Mouse (Mus musculus) MEL (cell line): ENCODE results near the gene 4930442H23Rik.

Experiments used
- NRF1 ChIP-seq: IDR thresholded peaks from 2 replicates; pipeline ENCODE4 v1.6.1; 2014; ENCODE audit warnings: low read depth, mild to moderate bottlenecking, inconsistent platforms, low read length, improper control_type of control experiment, moderate library complexity; ENCODE audit not compliant: poor library complexity, insufficient read depth, severe bottlenecking
- ZKSCAN1 ChIP-seq: IDR thresholded peaks from 2 replicates; pipeline ENCODE4 v1.6.1; 2012; ENCODE audit warnings: low read depth, mild to moderate bottlenecking, inconsistent platforms, low read length, improper control_type of control experiment, moderate library complexity

GRCm38 (mm10) chr10:81177491-81177925 is 6.1 kb downstream of the 4930442H23Rik start:
- TF ChIP-seq NRF1 (no peak), ZKSCAN1 (no peak)
